Mouse (Mus musculus) neural tube, embryonic 15.5 days (tissue): Measurements from ENCODE around the gene Celf6. TPM values are rescaled to one million over a fixed set of nuclear protein-coding genes. Genes with fewer than 3 reads are reported as not detected.

Source experiments
- ATAC-seq: fragments of 200-750 bp; cut with Nextera tagmentation; 2 replicates; pipeline ENCODE4 v1.8.0; 2017; ENCODE audit warnings: mild to moderate bottlenecking, moderate TSS enrichment, moderate library complexity; ENCODE audit not compliant: low FRiP score
- H3K27ac ChIP-seq: fragments of 300-500 bp; sonication (generic); replicated peaks from 2 replicates; pipeline ENCODE4 v1.5.1; 2015; ENCODE audit warnings: mild to moderate bottlenecking, inconsistent platforms
- H3K27me3 ChIP-seq: fragments of 300-500 bp; sonication (generic); replicated peaks from 2 replicates; pipeline ENCODE4 v1.6.1; 2015; ENCODE audit warnings: inconsistent platforms
- H3K36me3 ChIP-seq: fragments of 300-500 bp; sonication (generic); 2 replicates; pipeline ENCODE4 v1.6.1; 2015; ENCODE audit warnings: inconsistent platforms
- H3K4me1 ChIP-seq: fragments of 300-500 bp; sonication (generic); 2 replicates; pipeline ENCODE4 v1.6.1; 2015; ENCODE audit warnings: inconsistent platforms
- H3K4me2 ChIP-seq: fragments of 300-500 bp; sonication (generic); 2 replicates; pipeline ENCODE4 v1.6.1; 2015; ENCODE audit warnings: inconsistent platforms, mild to moderate bottlenecking, moderate library complexity
- H3K4me3 ChIP-seq: fragments of 300-500 bp; sonication (generic); replicated peaks from 2 replicates; pipeline ENCODE4 v1.5.1; 2015; ENCODE audit warnings: mild to moderate bottlenecking, inconsistent platforms
- H3K9ac ChIP-seq: fragments of 300-500 bp; sonication (generic); replicated peaks from 2 replicates; pipeline ENCODE4 v1.6.1; 2015; ENCODE audit warnings: mild to moderate bottlenecking, inconsistent platforms
- H3K9me3 ChIP-seq: fragments of 300-500 bp; sonication (generic); replicated peaks from 2 replicates; pipeline ENCODE4 v1.6.1; 2016; ENCODE audit warnings: inconsistent platforms
- WGBS: fragments of 180-500 bp; shearing (Covaris S2); methylation state at CpG from one replicate; pipeline ENCODE4 v1.1.7; 2015; ENCODE audit warnings: mixed read lengths; 5-methylcytosine and 5-hydroxymethylcytosine counted together
- polyA plus RNA-seq: library from polyadenylated mRNA; unstranded; fragments of >200 nt; fragmentation: Nextera tagmentation; extraction: Ambion mirVana; gene quantifications from 2 replicates; pipeline ENCODE4 v1.2.1, GENCODE M21; 2015

The Celf6 gene
- 30.5 and 35.8 TPM in 2 replicates for polyA plus RNA-seq

DNA sequence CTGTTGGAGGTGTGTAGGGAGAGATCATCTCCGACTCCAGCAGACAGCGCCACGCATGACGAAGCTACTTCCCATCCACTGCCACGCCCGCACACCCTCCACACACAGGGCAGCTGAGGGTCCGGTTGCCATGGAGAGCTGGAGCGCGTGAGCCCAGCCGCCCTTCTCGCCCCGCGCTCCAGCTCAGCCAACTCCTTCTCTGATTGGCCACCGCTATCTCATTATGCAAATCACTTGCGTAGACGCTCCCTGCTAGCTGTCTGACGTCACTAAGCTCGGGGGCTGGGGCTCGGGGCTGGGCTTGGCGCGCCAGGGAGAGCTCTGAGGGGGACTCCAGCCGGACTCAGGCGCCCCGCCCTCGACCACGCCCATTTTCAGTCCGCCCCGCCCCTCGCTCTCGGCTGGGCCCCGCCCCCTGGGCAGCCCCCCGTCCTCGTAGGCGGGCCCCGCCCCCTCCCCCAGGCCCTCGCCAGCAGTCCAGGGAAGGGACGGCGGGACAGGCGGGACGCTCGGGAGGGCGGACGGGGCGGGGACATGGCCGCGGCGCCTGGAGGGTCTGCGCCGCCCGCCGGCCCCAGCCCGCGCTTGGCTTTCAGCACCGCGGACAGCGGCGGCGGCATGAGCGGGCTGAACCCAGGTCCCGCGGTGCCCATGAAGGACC is at the start of gene Celf6:
Celf6 (plus strand) TSS at position 74 of the 661 bp plus-strand sequence.
- peak within 1 kb of the TSS; percentile 66; the same call in 1 of the 2 replicates for H3K27ac ChIP-seq
- peak within 1 kb of the TSS; percentile 87 for H3K4me2 ChIP-seq
- H3K4me3 ChIP-seq: peak within 1 kb of the TSS; percentile 55
- ATAC-seq: peak; percentile 97
- H3K36me3 ChIP-seq: no peaks in the 10 kb centered on the region
- H3K27me3 ChIP-seq: peaks cover 4% of the 10 kb centered on the region; the same call in 1 of the 2 replicates
- H3K4me1 ChIP-seq: peaks cover 28% of the 10 kb centered on the region
- no peaks in the 10 kb centered on the region for H3K9me3 ChIP-seq
- H3K9ac ChIP-seq: peak within 1 kb of the TSS; percentile 50
- under 1% methylated on average over 43 of the region's 61 CpGs for WGBS

DNA sequence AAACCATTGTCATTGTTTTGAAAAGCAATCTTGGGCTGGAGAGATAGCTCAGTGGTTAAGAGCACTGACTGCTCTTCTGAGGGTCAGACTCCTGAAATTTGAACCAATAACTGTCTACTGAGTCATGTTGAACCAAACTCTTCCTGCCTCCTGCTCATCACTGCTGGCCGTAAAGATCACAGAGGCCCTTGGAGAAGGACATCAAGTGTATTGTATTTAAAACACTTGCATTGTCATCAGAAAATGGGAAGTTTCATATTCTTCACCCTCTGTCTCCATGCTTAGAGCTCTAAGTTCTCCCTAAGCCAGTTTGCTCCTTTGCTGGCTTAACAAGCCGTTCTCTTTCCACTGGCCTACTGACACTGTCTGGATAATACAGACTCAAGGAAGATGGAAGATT is 49.4 kb upstream of the Celf6 start:
- no peak overlapping the region for H3K4me3 ChIP-seq
- H3K4me2 ChIP-seq: no peak overlapping the region
- H3K36me3 ChIP-seq: no peaks in the 10 kb centered on the region
- H3K9me3 ChIP-seq: no peaks in the 10 kb centered on the region
- H3K27me3 ChIP-seq: no peaks in the 10 kb centered on the region
- WGBS: 93% methylated on average over 2 of the region's 2 CpGs
- no peaks in the 10 kb centered on the region for H3K4me1 ChIP-seq
- no peak overlapping the region for H3K9ac ChIP-seq
- ATAC-seq: no peak
- H3K27ac ChIP-seq: no peak overlapping the region

- no peak for ATAC-seq
- no peak overlapping the region for H3K9ac ChIP-seq
- no peak overlapping the region for H3K4me2 ChIP-seq
- H3K27ac ChIP-seq: no peak overlapping the region
- H3K9me3 ChIP-seq: no peaks in the 10 kb centered on the region
- H3K36me3 ChIP-seq: no peaks in the 10 kb centered on the region
- H3K27me3 ChIP-seq: no peaks in the 10 kb centered on the region
- WGBS: 38% methylated on average over 5 of the region's 5 CpGs
- H3K4me1 ChIP-seq: no peaks in the 10 kb centered on the region
- no peak overlapping the region for H3K4me3 ChIP-seq
Measured at GRCm38 (mm10) chr9:59531645-59532044, 46.1 kb upstream of the Celf6 start.

- 78% methylated on average over 2 of the region's 2 CpGs for WGBS
- Histone ChIP-seq H3K4me3 (no peak overlapping the region), H3K4me2 (no peak overlapping the region), H3K36me3 (no peaks in the 10 kb centered on the region), H3K9me3 (no peaks in the 10 kb centered on the region), H3K27ac (no peak overlapping the region), H3K9ac (no peak overlapping the region), H3K4me1 (no peaks in the 10 kb centered on the region), H3K27me3 (peaks cover 6% of the 10 kb centered on the region; the same call in 1 of the 2 replicates)
- no peak for ATAC-seq
Measured at GRCm38 (mm10) chr9:59533422-59533821, 44.3 kb upstream of the Celf6 start.

DNA sequence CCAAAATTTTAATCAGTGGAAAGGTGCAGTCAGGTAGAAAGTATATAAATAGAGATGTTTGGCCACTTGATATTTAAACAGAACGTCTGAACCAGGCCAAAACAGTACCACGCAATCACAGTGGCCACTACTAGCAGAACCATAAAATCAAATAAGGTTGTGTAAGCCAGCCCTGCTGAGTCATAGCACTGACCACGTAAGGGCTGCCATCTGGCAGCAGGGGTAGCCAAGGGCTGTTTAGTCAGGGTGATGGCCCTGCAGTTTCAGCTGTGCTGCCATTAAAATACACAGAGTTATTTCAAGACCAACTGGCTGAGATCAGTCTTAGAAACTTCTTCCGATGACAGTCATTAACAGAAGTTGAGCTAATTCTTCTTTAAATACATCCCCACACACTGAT is 43.8 kb upstream of the Celf6 start:
- H3K27ac ChIP-seq: no peak overlapping the region
- WGBS: 60% methylated on average over 4 of the region's 4 CpGs
- no peaks in the 10 kb centered on the region for H3K36me3 ChIP-seq
- no peaks in the 10 kb centered on the region for H3K9me3 ChIP-seq
- H3K27me3 ChIP-seq: peaks cover 6% of the 10 kb centered on the region; the same call in 1 of the 2 replicates
- H3K4me1 ChIP-seq: peaks cover 2% of the 10 kb centered on the region; the same call in 1 of the 2 replicates
- H3K4me3 ChIP-seq: no peak overlapping the region
- no peak for ATAC-seq
- H3K4me2 ChIP-seq: no peak overlapping the region
- no peak overlapping the region for H3K9ac ChIP-seq

DNA sequence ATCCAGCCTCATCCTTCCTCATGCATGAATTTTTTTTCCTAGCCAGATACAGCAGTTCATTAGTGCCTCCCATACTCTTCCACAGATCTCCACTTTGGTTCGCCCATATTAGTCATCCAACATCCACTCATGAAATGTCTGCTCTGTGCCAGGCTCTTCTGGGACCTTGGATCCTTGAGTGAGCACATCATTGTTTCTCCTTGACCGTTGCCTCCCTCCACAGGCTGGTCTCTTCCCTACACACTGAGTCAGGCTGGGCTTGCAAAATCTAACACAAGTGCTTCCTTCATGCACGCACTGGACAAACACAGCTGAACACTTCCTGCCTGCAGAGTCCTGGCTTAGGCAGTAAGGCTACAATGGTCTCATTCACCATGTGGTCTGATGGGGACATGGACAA is 40.1 kb upstream of the Celf6 start:
- no peak overlapping the region for H3K4me2 ChIP-seq
- H3K27ac ChIP-seq: no peak overlapping the region
- ATAC-seq: no peak
- 86% methylated on average over 3 of the region's 3 CpGs for WGBS
- peaks cover 6% of the 10 kb centered on the region; the same call in 1 of the 2 replicates for H3K27me3 ChIP-seq
- no peaks in the 10 kb centered on the region for H3K36me3 ChIP-seq
- H3K9ac ChIP-seq: no peak overlapping the region
- no peaks in the 10 kb centered on the region for H3K9me3 ChIP-seq
- H3K4me3 ChIP-seq: no peak overlapping the region
- peaks cover 28% of the 10 kb centered on the region for H3K4me1 ChIP-seq

- 3% methylated on average over 55 of the region's 55 CpGs for WGBS
- H3K4me2 ChIP-seq: peak within 1 kb of the TSS; percentile 88
- no peaks in the 10 kb centered on the region for H3K36me3 ChIP-seq
- H3K9me3 ChIP-seq: no peaks in the 10 kb centered on the region
- peak within 1 kb of the TSS; percentile 65 for H3K4me3 ChIP-seq
- peak; percentile 94 for ATAC-seq
- peaks cover 6% of the 10 kb centered on the region; the same call in 1 of the 2 replicates for H3K27me3 ChIP-seq
- H3K9ac ChIP-seq: peak within 1 kb of the TSS; percentile 73
- peaks cover 28% of the 10 kb centered on the region for H3K4me1 ChIP-seq
- peak within 1 kb of the TSS; percentile 52; the same call in 1 of the 2 replicates for H3K27ac ChIP-seq
Measured at GRCm38 (mm10) chr9:59539441-59540137, 38.1 kb upstream of the Celf6 start, which contains the start of the genes Hexa and Tmem202. Gene Hexa, plus strand, starts transcription at chr9:59539540. Gene Tmem202, minus strand, starts transcription at chr9:59539847.

- no peak for ATAC-seq
- Histone ChIP-seq H3K4me1 (peaks cover 28% of the 10 kb centered on the region), H3K27ac (no peak overlapping the region), H3K27me3 (peaks cover 6% of the 10 kb centered on the region; the same call in 1 of the 2 replicates), H3K4me2 (0 out of 2 replicates have a peak overlapping the region, but pooled peaks have one; percentile 88), H3K9ac (no peak overlapping the region), H3K36me3 (0 out of 2 replicates have a peak, but pooled peaks cover 1% of the 10 kb centered on the region), H3K9me3 (no peaks in the 10 kb centered on the region), H3K4me3 (no peak overlapping the region)
- WGBS: 74% methylated on average over 6 of the region's 6 CpGs
Measured at GRCm38 (mm10) chr9:59541617-59542016, 36.1 kb upstream of the Celf6 start.

DNA sequence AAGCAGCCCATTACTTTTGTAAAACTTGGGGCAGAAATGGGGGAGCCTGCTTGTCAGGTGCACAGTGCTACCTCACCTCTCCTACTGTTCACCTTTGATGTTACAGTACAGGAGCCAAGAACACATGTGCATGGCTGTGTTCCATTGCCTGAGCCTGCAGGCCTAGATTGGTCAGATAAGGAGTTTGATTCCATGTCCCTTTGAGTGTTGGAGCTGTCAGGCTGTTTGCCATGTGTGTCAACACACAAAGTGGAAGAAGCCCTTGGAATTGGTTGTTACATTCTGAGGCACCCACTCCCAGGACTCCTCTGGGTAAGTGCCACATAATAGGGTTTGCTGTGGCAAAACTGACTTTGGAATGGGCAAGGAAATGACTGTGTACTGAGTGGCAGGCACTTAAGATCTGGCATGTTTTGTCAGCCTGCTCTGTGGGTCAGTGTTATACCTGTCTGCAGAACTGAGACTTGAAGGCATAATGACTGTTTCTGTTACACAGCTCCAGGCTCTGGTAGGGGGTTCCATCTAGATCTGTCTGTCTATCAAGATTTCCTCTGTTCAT is 34.9 kb upstream of the Celf6 start:
- H3K9me3 ChIP-seq: no peaks in the 10 kb centered on the region
- H3K27ac ChIP-seq: no peak overlapping the region
- no peak overlapping the region for H3K9ac ChIP-seq
- H3K4me2 ChIP-seq: no peak overlapping the region
- H3K36me3 ChIP-seq: 0 out of 2 replicates have a peak, but pooled peaks cover 6% of the 10 kb centered on the region
- no peak for ATAC-seq
- H3K4me1 ChIP-seq: peaks cover 28% of the 10 kb centered on the region
- H3K4me3 ChIP-seq: no peak overlapping the region
- peaks cover 2% of the 10 kb centered on the region; the same call in 1 of the 2 replicates for H3K27me3 ChIP-seq

GRCm38 (mm10) chr9:59544739-59545138 is 33.0 kb upstream of the Celf6 start:
- Histone ChIP-seq H3K27ac (no peak overlapping the region), H3K4me3 (no peak overlapping the region), H3K36me3 (peaks cover 6% of the 10 kb centered on the region; the same call in 1 of the 2 replicates), H3K27me3 (no peaks in the 10 kb centered on the region), H3K9ac (no peak overlapping the region), H3K9me3 (no peaks in the 10 kb centered on the region), H3K4me1 (peaks cover 24% of the 10 kb centered on the region), H3K4me2 (no peak overlapping the region)
- ATAC-seq: no peak
- WGBS: 91% methylated on average over 5 of the region's 5 CpGs

GRCm38 (mm10) chr9:59547869-59548268 is 29.8 kb upstream of the Celf6 start:
- WGBS: 82% methylated on average over 1 of the region's 1 CpGs
- H3K9me3 ChIP-seq: no peaks in the 10 kb centered on the region
- H3K4me3 ChIP-seq: no peak overlapping the region
- no peak for ATAC-seq
- H3K9ac ChIP-seq: no peak overlapping the region
- no peak overlapping the region for H3K27ac ChIP-seq
- no peaks in the 10 kb centered on the region for H3K4me1 ChIP-seq
- H3K27me3 ChIP-seq: no peaks in the 10 kb centered on the region
- peaks cover 6% of the 10 kb centered on the region; the same call in 1 of the 2 replicates for H3K36me3 ChIP-seq
- H3K4me2 ChIP-seq: no peak overlapping the region
